Comparison of ENCODE assay signal across 12 mouse cellular contexts in genomic region chr10:94571927-94572620, GRCm38 (mm10).
DNase-seq lines count a peak whose midpoint lies in the region; ATAC-seq lines count a peak whose summit lies in the region.
"Had no signal": no experiment of that assay in that cellular context is flagged by ENCODE, and none has a peak within 500 bp of the region (broad histone marks: within the 10 kb centered on the region; RNA-seq: fewer than 3 reads in every experiment).

No protein-coding gene starts in this region.

- H3K9me3 ChIP-seq in heart, embryonic 15.5 days (replicated peaks): no peaks in the 10 kb centered on the region
- H3K9me3 ChIP-seq: limb, embryonic 12.5 days had no signal

- intact Hi-C loops in heart, postnatal 25 days (cut with DNase I): loop anchor here (2.0 kb wide), 1 partner anchor 51 kb away; no protein-coding TSS in a partner anchor

- ATAC-seq in heart, embryonic 15.5 days (replicated peaks; ENCODE audit: insufficient number of reproducible peaks, insufficient read depth, low FRiP score, low read depth): no peak
- 0 out of 2 replicates have a peak, but pooled peaks have one; percentile 9 for ATAC-seq in neutrophil, adult 5-6 weeks (ENCODE audit: extremely low read depth, insufficient number of reproducible peaks, low FRiP score, poor library complexity, severe bottlenecking)
- ATAC-seq: Patski had no signal

- no peak overlapping the region for H3K4me2 ChIP-seq in heart, embryonic 15.5 days
- H3K4me2 ChIP-seq: limb, embryonic 12.5 days had no signal

- WGBS in heart, embryonic 15.5 days: 79% methylated on average over 9 of the region's 9 CpGs

- H3K4me1 ChIP-seq in heart, embryonic 15.5 days (replicated peaks): peaks cover 32% of the 10 kb centered on the region

- no peak overlapping the region for H3K9ac ChIP-seq in heart, embryonic 15.5 days
- H3K9ac ChIP-seq: limb, embryonic 12.5 days had no signal

- H3K27ac ChIP-seq in heart, embryonic 15.5 days: peak overlapping the region; percentile 27; the same call in 1 of the 2 replicates
- H3K27ac ChIP-seq: limb, embryonic 12.5 days; macrophage had no signal

- H3K27me3 ChIP-seq in heart, embryonic 15.5 days: no peaks in the 10 kb centered on the region
- H3K27me3 ChIP-seq: limb, embryonic 12.5 days; Patski had no signal

- no peaks in the 10 kb centered on the region for H3K36me3 ChIP-seq in heart, embryonic 15.5 days
- H3K36me3 ChIP-seq: limb, embryonic 12.5 days had no signal

- no peak for DNase-seq in heart, postnatal 25 days (ENCODE audit: low spot score)
- DNase-seq in testis, postnatal 10 days (ENCODE audit: low spot score): peak; percentile 56
- DNase-seq in testis, postnatal 14 days (ENCODE audit: low spot score): no peak
- peak; percentile 89 for DNase-seq in ZHBTc4 (ENCODE audit: low read depth, low spot score)
- no peak for DNase-seq in embryo, embryonic 10 days (ENCODE audit: low spot score)
- no peak for DNase-seq in frontal cortex, adult 2 months (ENCODE audit: extremely low spot score in 1 of 2, low spot score in 1 of 2)

- H3K4me3 ChIP-seq in heart, embryonic 15.5 days: no peak overlapping the region
- H3K4me3 ChIP-seq: limb, embryonic 12.5 days; myocyte had no signal

Comparison
In these comparisons a context has a peak if more than half of its experiments do, and no peak if none do; other contexts are left out.
1. DNase-seq: peak in testis, postnatal 10 days (single experiment) and ZHBTc4 (single experiment); none in heart, postnatal 25 days (single experiment), testis, postnatal 14 days (single experiment), embryo, embryonic 10 days (single experiment) and frontal cortex, adult 2 months (0 of 2).